ENCODE assay signal across 27 mouse cellular contexts in the genomic region with DNA sequence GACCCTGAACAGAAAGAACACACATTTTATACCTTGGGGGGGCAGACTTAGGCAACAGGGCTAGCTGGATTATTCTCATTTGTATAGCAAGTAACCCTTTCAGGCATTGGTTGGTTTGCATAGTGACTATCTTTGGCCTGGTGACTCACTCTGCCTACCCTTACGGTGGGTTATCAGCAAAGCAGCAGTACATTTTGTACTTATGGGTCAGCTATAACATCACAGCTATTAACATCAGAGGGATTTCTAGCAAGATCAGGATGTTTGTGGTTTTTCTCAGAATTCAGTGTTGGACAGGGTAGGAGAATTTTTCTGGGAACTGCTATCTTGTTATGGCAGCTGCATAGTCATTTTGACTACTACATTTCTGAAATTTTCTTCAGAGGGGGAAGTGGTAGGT.
A peak's percentile ranks its signal among the peaks of the same experiment; 100 is the strongest.
DNase-seq lines count a peak whose midpoint lies in the region; ATAC-seq and TF ChIP-seq lines count a peak whose summit lies in the region.
"Had no signal": no experiment of that assay in that cellular context is flagged by ENCODE, and none has a peak within 500 bp of the region (broad histone marks: within the 10 kb centered on the region; RNA-seq: fewer than 3 reads in every experiment).

No protein-coding gene starts in this region.

- no peak for DNase-seq in liver, postnatal 0 days
- DNase-seq in liver, embryonic 11.5 days (ENCODE audit: low spot score) = no peak
- peak; percentile 37 for DNase-seq in G1E (ENCODE audit: low spot score)
- DNase-seq in urinary bladder, postnatal 25 days (ENCODE audit: low spot score) = no peak
- no peak for DNase-seq in heart, postnatal 25 days (ENCODE audit: low spot score)
- DNase-seq: adrenal gland, adult 2 months; adrenal gland, postnatal 14 days; B cell, adult 2 months; cerebellum, adult 11 months; cerebellum, adult 2 months; cerebellum, adult 9-11 months; cerebellum, postnatal 25 days; gastrocnemius, postnatal 25 days; heart, adult 18-20 months; heart, postnatal 10 days; heart, postnatal 4 days had no signal

- no peaks in the 10 kb centered on the region for H3K4me1 ChIP-seq in liver, postnatal 0 days (ENCODE audit: insufficient read depth)
- H3K4me1 ChIP-seq in liver, embryonic 11.5 days (replicated peaks; ENCODE audit: control insufficient read depth, insufficient read depth, low read length) = no peaks in the 10 kb centered on the region
- peaks cover 62% of the 10 kb centered on the region for H3K4me1 ChIP-seq in G1E (ENCODE audit: insufficient read depth, low read depth, low read length)
- H3K4me1 ChIP-seq in embryonic fibroblast, embryonic 13.5 days (ENCODE audit: control insufficient read depth, insufficient read depth, low read length) = no peaks in the 10 kb centered on the region
- H3K4me1 ChIP-seq: embryonic facial prominence, embryonic 12.5 days; embryonic facial prominence, embryonic 15.5 days; forebrain, embryonic 12.5 days; forebrain, embryonic 15.5 days; heart, embryonic 12.5 days; heart, embryonic 15.5 days had no signal

- no peak for TF ChIP-seq POLR2A in embryonic fibroblast, embryonic 13.5 days (IDR thresholded peaks at IDR 0.05; ENCODE audit: low read depth, low read length)

- H3K4me2 ChIP-seq in liver, postnatal 0 days (ENCODE audit: low read depth, low read length) = no peak overlapping the region
- no peak overlapping the region for H3K4me2 ChIP-seq in liver, embryonic 11.5 days
- H3K4me2 ChIP-seq: embryonic facial prominence, embryonic 12.5 days; embryonic facial prominence, embryonic 15.5 days; forebrain, embryonic 12.5 days; forebrain, embryonic 15.5 days; heart, embryonic 12.5 days; heart, embryonic 15.5 days; hindbrain, embryonic 14.5 days had no signal

- H3K4me3 ChIP-seq in liver, postnatal 0 days (ENCODE audit: low read depth, low read length) = no peak overlapping the region
- no peak overlapping the region for H3K4me3 ChIP-seq in liver, embryonic 11.5 days (ENCODE audit: low read depth, low read length)
- peak overlapping the region; percentile 81 for H3K4me3 ChIP-seq in G1E (ENCODE audit: low read depth, low read length)
- no peak overlapping the region for H3K4me3 ChIP-seq in embryonic fibroblast, embryonic 13.5 days (ENCODE audit: insufficient read depth, low read length)
- H3K4me3 ChIP-seq: embryonic facial prominence, embryonic 12.5 days; embryonic facial prominence, embryonic 15.5 days; erythroblast, embryonic 14.5 days; forebrain, embryonic 12.5 days; forebrain, embryonic 15.5 days; heart, embryonic 12.5 days; heart, embryonic 15.5 days had no signal

- TF ChIP-seq CTCF in liver, postnatal 0 days (IDR thresholded peaks at IDR 0.05; ENCODE audit: low read depth) = no peak
- no peak for TF ChIP-seq CTCF in G1E (IDR thresholded peaks at IDR 0.05; ENCODE audit: low read depth, low read length)
- no peak for TF ChIP-seq CTCF in embryonic fibroblast, embryonic 13.5 days (IDR thresholded peaks at IDR 0.05; ENCODE audit: borderline replicate concordance, insufficient read depth, low read length)

- H3K27ac ChIP-seq in liver, postnatal 0 days (ENCODE audit: low read depth) = no peak overlapping the region
- no peak overlapping the region for H3K27ac ChIP-seq in liver, embryonic 11.5 days (ENCODE audit: low read depth, low read length)
- H3K27ac ChIP-seq in embryonic fibroblast, embryonic 13.5 days (ENCODE audit: insufficient read depth, low read length) = peak overlapping the region; percentile 21; the same call in 1 of the 2 replicates
- H3K27ac ChIP-seq: embryonic facial prominence, embryonic 12.5 days; embryonic facial prominence, embryonic 15.5 days; forebrain, embryonic 12.5 days; forebrain, embryonic 15.5 days; heart, embryonic 15.5 days; hindbrain, embryonic 14.5 days; hindbrain, postnatal 0 days had no signal

- ATAC-seq in liver, postnatal 0 days = no peak
- no peak for ATAC-seq in liver, embryonic 11.5 days (replicated peaks; ENCODE audit: low FRiP score)
- peak; percentile 75 for ATAC-seq in G1E (ENCODE audit: extremely low read depth, insufficient number of reproducible peaks, low FRiP score, poor library complexity, severe bottlenecking)
- ATAC-seq: forebrain, embryonic 15.5 days; hindbrain, postnatal 0 days; inflammation-experienced regulatory T-cells, adult 6 months had no signal

- TF ChIP-seq EP300 in liver, postnatal 0 days (IDR thresholded peaks at IDR 0.05; ENCODE audit: low read depth) = peak; percentile 45; the same call in 1 of the 2 replicates

- H3K9me3 ChIP-seq in liver, postnatal 0 days (ENCODE audit: low read length) = no peaks in the 10 kb centered on the region
- peaks cover 6% of the 10 kb centered on the region for H3K9me3 ChIP-seq in liver, embryonic 11.5 days (ENCODE audit: control insufficient read depth, low read length)
- peaks cover 29% of the 10 kb centered on the region for H3K9me3 ChIP-seq in G1E (replicated peaks)

- H3K36me3 ChIP-seq in liver, postnatal 0 days (replicated peaks; ENCODE audit: insufficient read depth, low read length) = no peaks in the 10 kb centered on the region
- no peaks in the 10 kb centered on the region for H3K36me3 ChIP-seq in liver, embryonic 11.5 days (ENCODE audit: control insufficient read depth, insufficient read depth, low read length)
- H3K36me3 ChIP-seq in G1E (replicated peaks) = peaks cover 24% of the 10 kb centered on the region
- H3K36me3 ChIP-seq: embryonic facial prominence, embryonic 12.5 days; embryonic facial prominence, embryonic 15.5 days; forebrain, embryonic 12.5 days; forebrain, embryonic 15.5 days; heart, embryonic 12.5 days; heart, embryonic 15.5 days had no signal

- no peaks in the 10 kb centered on the region for H3K27me3 ChIP-seq in liver, postnatal 0 days (ENCODE audit: insufficient read depth, low read length)
- no peaks in the 10 kb centered on the region for H3K27me3 ChIP-seq in liver, embryonic 11.5 days (replicated peaks; ENCODE audit: control insufficient read depth, insufficient read depth, low read length)
- H3K27me3 ChIP-seq in G1E (ENCODE audit: insufficient read depth, low read length) = no peaks in the 10 kb centered on the region
- H3K27me3 ChIP-seq: embryonic facial prominence, embryonic 12.5 days; embryonic facial prominence, embryonic 15.5 days; forebrain, embryonic 12.5 days; forebrain, embryonic 15.5 days; heart, embryonic 12.5 days; heart, embryonic 15.5 days had no signal

- intact Hi-C loops in heart, postnatal 25 days (cut with DNase I) = no loop called here

- no peak overlapping the region for H3K9ac ChIP-seq in liver, postnatal 0 days (replicated peaks)
- no peak overlapping the region for H3K9ac ChIP-seq in liver, embryonic 11.5 days (ENCODE audit: low read depth, low read length)
- H3K9ac ChIP-seq: embryonic facial prominence, embryonic 12.5 days; embryonic facial prominence, embryonic 15.5 days; forebrain, embryonic 12.5 days; forebrain, embryonic 15.5 days; heart, embryonic 12.5 days; heart, embryonic 15.5 days; hindbrain, embryonic 14.5 days had no signal

- 70% methylated on average over 1 of the region's 1 CpGs for WGBS in liver, postnatal 0 days (ENCODE audit: insufficient replicate concordance)
- WGBS in liver, embryonic 11.5 days = 67% methylated on average over 1 of the region's 1 CpGs
